Mouse (Mus musculus) heart, postnatal 36 days (tissue): ENCODE measurements at regions not wholly inside any gene's neighbourhood (a gene's known extent, or its start where the extent isn't known, plus 50 kb on each side); places are given as distances from the start of the nearest gene placed in this dataset.

Source experiments
- DNase-seq, 2 experiments: peaks; one replicate each; pipeline ENCODE4 v3.0.0; 2021 to 2022
- intact Hi-C: fragments of 180-260 bp; cut with DNase I; formaldehyde crosslinking; loops from one replicate; pipeline ENCODE4 v1.15.1; 2025

GRCm38 (mm10) chr17:79497629-79498028, 114.0 kb upstream of the Rmdn2 start:
- intact Hi-C loops = no loop called here
- no peak for DNase-seq

- DNase-seq = no peak
These were observed 113.3 kb upstream of the Rmdn2 start for GRCm38 (mm10) chr17:79498321-79498720.

GRCm38 (mm10) chr17:79501031-79501474, 110.6 kb upstream of the Rmdn2 start:
- DNase-seq = no peak
- intact Hi-C loops = no loop called here

More at GRCm38 (mm10) chr17:79498321-79498720, 113.3 kb upstream of the Rmdn2 start:
- intact Hi-C loops = no loop called here

- no peak for DNase-seq
- intact Hi-C loops = no loop called here
These were observed 109.7 kb upstream of the Rmdn2 start for GRCm38 (mm10) chr17:79501926-79502325.

- DNase-seq = no peak
- intact Hi-C loops = no loop called here
These were observed 108.6 kb upstream of the Rmdn2 start for GRCm38 (mm10) chr17:79503037-79503436.

- intact Hi-C loops = no loop called here
These were observed 107.5 kb upstream of the Rmdn2 start for GRCm38 (mm10) chr17:79504209-79504608.

GRCm38 (mm10) chr17:79505565-79505964, 106.1 kb upstream of the Rmdn2 start:
- DNase-seq = no peak
- intact Hi-C loops = no loop called here

More at GRCm38 (mm10) chr17:79504209-79504608, 107.5 kb upstream of the Rmdn2 start:
- DNase-seq = no peak

GRCm38 (mm10) chr17:79509281-79509680, 102.4 kb upstream of the Rmdn2 start:
- DNase-seq = peak in 1 of 2 experiments; percentile 10
- intact Hi-C loops = no loop called here

GRCm38 (mm10) chr17:79509957-79510710, 101.5 kb upstream of the Rmdn2 start:
- intact Hi-C loops = no loop called here

GRCm38 (mm10) chr17:79511218-79511617, 100.4 kb upstream of the Rmdn2 start:
- intact Hi-C loops = no loop called here
- no peak for DNase-seq

More at GRCm38 (mm10) chr17:79509957-79510710, 101.5 kb upstream of the Rmdn2 start:
- no peak for DNase-seq

GRCm38 (mm10) chr17:79514076-79514475, 97.6 kb upstream of the Rmdn2 start:
- no peak for DNase-seq
- intact Hi-C loops = no loop called here

- intact Hi-C loops = loop anchor here (2.0 to 5.0 kb wide), 2 partner anchors 376 to 407 kb away; no protein-coding TSS in a partner anchor
- peak; percentile 13 to 14 for DNase-seq
These were observed 93.5 kb upstream of the Rmdn2 start for GRCm38 (mm10) chr17:79518185-79518584.

GRCm38 (mm10) chr17:79518696-79519095, 93.0 kb upstream of the Rmdn2 start:
- intact Hi-C loops = loop anchor here (2.0 to 5.0 kb wide), 2 partner anchors 376 to 408 kb away; no protein-coding TSS in a partner anchor
- no peak for DNase-seq

GRCm38 (mm10) chr17:79519356-79519755, 92.3 kb upstream of the Rmdn2 start:
- intact Hi-C loops = loop anchor here (2.0 to 5.0 kb wide), 2 partner anchors 377 to 409 kb away; no protein-coding TSS in a partner anchor
- DNase-seq = no peak

- intact Hi-C loops = no loop called here
- no peak for DNase-seq
These were observed 91.4 kb upstream of the Rmdn2 start for GRCm38 (mm10) chr17:79520283-79520682.

GRCm38 (mm10) chr17:79521691-79522090, 90.0 kb upstream of the Rmdn2 start:
- intact Hi-C loops = no loop called here
- DNase-seq = no peak

- intact Hi-C loops = no loop called here
- DNase-seq = no peak
These were observed 88.4 kb upstream of the Rmdn2 start for GRCm38 (mm10) chr17:79523230-79523629.

- DNase-seq = no peak
- intact Hi-C loops = no loop called here
These were observed 84.3 kb upstream of the Rmdn2 start for GRCm38 (mm10) chr17:79527391-79527790.

GRCm38 (mm10) chr17:79536549-79536948, 75.1 kb upstream of the Rmdn2 start:
- DNase-seq = no peak
- intact Hi-C loops = no loop called here

GRCm38 (mm10) chr17:79538789-79539188, 72.9 kb upstream of the Rmdn2 start:
- intact Hi-C loops = no loop called here
- no peak for DNase-seq

- no peak for DNase-seq
- intact Hi-C loops = loop anchor here (5.0 kb wide), 1 partner anchor 183 kb away; the partner anchor contains the start of gene Cdc42ep3
These were observed 71.6 kb upstream of the Rmdn2 start for GRCm38 (mm10) chr17:79540038-79540437.

GRCm38 (mm10) chr17:79540511-79540910, 71.2 kb upstream of the Rmdn2 start:
- intact Hi-C loops = loop anchor here (5.0 kb wide), 1 partner anchor 183 kb away; the partner anchor contains the start of gene Cdc42ep3
- no peak for DNase-seq
